Mouse (Mus musculus) liver, embryonic 16.5 days (tissue): ENCODE results near the gene Tgm1. TPM values are rescaled to one million over a fixed set of nuclear protein-coding genes. Genes with fewer than 3 reads are reported as not detected.

ENCODE experiments used
- ATAC-seq: fragments of 200-750 bp; cut with Nextera tagmentation; 2 replicates; pipeline ENCODE4 v1.8.0; 2017; ENCODE audit warnings: low read depth, mild to moderate bottlenecking, moderate number of reproducible peaks, moderate library complexity
- H3K27ac ChIP-seq: fragments of 300-500 bp; sonication (generic); 2 replicates; pipeline ENCODE4 v1.5.1; 2014; ENCODE audit warnings: mild to moderate bottlenecking, low read length
- H3K27me3 ChIP-seq: fragments of 300-500 bp; sonication (generic); 2 replicates; pipeline ENCODE4 v1.6.1; 2014; ENCODE audit warnings: low read depth, low read length, mixed read lengths; ENCODE audit not compliant: control insufficient read depth, insufficient read depth
- H3K36me3 ChIP-seq: fragments of 300-500 bp; sonication (generic); 2 replicates; pipeline ENCODE4 v1.6.1; 2014; ENCODE audit warnings: mild to moderate bottlenecking; ENCODE audit not compliant: control insufficient read depth, insufficient read depth
- H3K4me1 ChIP-seq: fragments of 300-500 bp; sonication (generic); 2 replicates; pipeline ENCODE4 v1.6.1; 2014; ENCODE audit warnings: low read depth, low read length, mixed read lengths; ENCODE audit not compliant: control insufficient read depth
- H3K4me2 ChIP-seq: fragments of 300-500 bp; sonication (generic); 2 replicates; pipeline ENCODE4 v1.6.1; 2014; ENCODE audit warnings: low read depth, low read length, mixed read lengths
- H3K4me3 ChIP-seq: fragments of 300-500 bp; sonication (generic); 2 replicates; pipeline ENCODE4 v1.5.1; 2014; ENCODE audit warnings: low read depth, mild to moderate bottlenecking, low read length
- H3K9ac ChIP-seq: fragments of 300-500 bp; sonication (generic); 2 replicates; pipeline ENCODE4 v1.6.1; 2014; ENCODE audit warnings: low read depth, low read length
- H3K9me3 ChIP-seq: fragments of 300-500 bp; sonication (generic); replicated peaks from 2 replicates; pipeline ENCODE4 v1.6.1; 2016; ENCODE audit warnings: low read length; ENCODE audit not compliant: control insufficient read depth
- WGBS: fragments of 180-500 bp; shearing (Covaris S2); extraction: QIAGEN DNeasy Blood & Tissue Kit; methylation state at CpG from one replicate; pipeline ENCODE4 v1.1.7; 2014; ENCODE audit not compliant: insufficient replicate concordance; 5-methylcytosine and 5-hydroxymethylcytosine counted together
- polyA plus RNA-seq: library from polyadenylated mRNA; unstranded; fragments of >200 nt; fragmentation: Nextera tagmentation; extraction: Ambion mirVana; gene quantifications from 2 replicates; pipeline ENCODE4 v1.2.1, GENCODE M21; 2015

The Tgm1 gene
- polyA plus RNA-seq, 1 experiment from 2014 or later, result 3.1 TPM

DNA sequence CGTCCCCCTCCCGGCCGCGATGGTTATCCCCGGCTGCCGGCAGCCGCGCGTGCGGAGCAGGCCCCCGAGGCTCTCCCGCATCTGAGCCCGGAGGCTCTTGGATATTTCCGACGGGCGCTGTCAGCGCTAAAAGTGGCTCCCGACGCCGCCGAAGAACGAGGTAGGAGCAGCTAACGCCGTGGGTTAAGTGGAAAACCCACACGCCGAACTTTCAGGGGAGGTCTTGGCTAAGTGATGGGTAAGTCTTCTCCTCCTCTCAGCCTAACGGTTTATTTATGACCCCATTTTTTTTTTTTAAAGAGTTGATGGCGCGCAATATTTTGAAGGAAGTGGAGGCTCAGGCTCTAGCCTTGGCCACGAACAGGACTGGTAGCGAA, 32.1 kb upstream of the Tgm1 start:
- peak overlapping the region; percentile 83 for H3K9ac ChIP-seq
- H3K4me3 ChIP-seq, result peak overlapping the region; percentile 87
- H3K27me3 ChIP-seq, result no peaks in the 10 kb centered on the region
- ATAC-seq, result no peak
- H3K36me3 ChIP-seq, result peaks cover 8% of the 10 kb centered on the region
- H3K4me2 ChIP-seq, result peak overlapping the region; percentile 87
- H3K4me1 ChIP-seq, result peaks cover 31% of the 10 kb centered on the region
- no peaks in the 10 kb centered on the region for H3K9me3 ChIP-seq
- under 1% methylated on average over 31 of the region's 31 CpGs for WGBS
- H3K27ac ChIP-seq, result peak overlapping the region; percentile 57; the same call in 1 of the 2 replicates

DNA sequence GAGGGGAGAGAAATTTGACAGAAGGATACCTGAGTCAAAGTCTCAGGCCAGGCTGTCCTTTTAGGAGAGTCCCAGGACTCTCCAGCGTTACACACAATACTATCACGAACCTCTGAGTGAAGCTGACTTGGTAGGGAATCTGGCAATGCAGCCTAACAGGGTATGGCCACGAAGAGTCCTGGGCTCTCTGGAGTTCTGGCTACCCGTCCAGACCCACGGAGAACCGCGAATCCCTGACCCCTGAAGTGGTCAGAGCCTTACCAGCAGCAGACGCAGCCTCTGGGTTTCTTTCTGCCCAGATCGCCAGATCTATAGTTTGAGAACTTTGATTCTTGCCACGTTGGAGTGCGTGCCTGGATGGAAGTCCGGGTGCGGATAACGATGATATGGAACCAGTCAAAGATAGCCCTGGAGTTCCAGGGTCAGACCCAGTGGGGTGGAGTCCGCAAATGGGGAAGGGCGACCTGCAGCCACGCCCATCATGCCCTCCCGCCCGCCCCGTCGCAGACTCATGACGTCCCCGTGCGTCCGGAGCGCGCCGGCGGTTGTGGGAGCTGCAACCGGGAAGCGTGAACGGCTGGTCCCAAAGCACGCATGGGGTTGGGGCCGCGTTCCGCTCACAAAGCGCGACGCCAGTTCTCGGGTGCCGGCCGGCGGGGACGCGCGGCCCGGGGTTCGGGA, 31.6 kb upstream of the Tgm1 start, which contains the start of the genes Dhrs1 and Nop9:
Gene Dhrs1 (minus strand): TSS at position 511 of the 681 bp plus-strand sequence.
Gene Nop9 (plus strand): TSS at position 514 of the 681 bp plus-strand sequence.
- Histone ChIP-seq H3K9me3 (no peaks in the 10 kb centered on the region), H3K4me2 (peak within 1 kb of the TSS; percentile 87), H3K4me3 (peak within 1 kb of the TSS; percentile 87), H3K36me3 (peaks cover 8% of the 10 kb centered on the region), H3K27ac (peak within 1 kb of the TSS; percentile 57), H3K4me1 (peaks cover 31% of the 10 kb centered on the region), H3K27me3 (no peaks in the 10 kb centered on the region), H3K9ac (peak within 1 kb of the TSS; percentile 83)
- WGBS, result 1% methylated on average over 48 of the region's 48 CpGs
- ATAC-seq, result peak; percentile 94

DNA sequence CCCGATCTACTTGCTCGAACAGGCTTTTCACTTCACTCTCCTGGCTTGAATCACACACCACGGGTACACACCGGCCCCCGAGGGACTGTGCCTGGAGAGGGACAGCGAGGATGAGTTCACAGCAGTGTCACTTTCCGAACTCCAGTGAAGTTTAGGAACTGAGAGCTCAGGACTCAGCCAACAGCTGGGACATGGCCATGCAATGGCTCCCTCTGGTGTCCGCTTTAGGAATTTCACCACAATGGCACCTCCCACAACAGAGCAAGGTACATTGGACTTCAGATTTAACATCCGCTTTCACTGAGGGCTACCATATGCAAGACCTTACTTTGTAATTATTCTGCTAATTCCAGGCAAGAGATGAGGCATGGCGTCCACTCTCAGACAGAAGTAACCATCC, 30.0 kb upstream of the Tgm1 start:
- peaks cover 31% of the 10 kb centered on the region for H3K4me1 ChIP-seq
- H3K9ac ChIP-seq, result no peak overlapping the region
- H3K27ac ChIP-seq, result no peak overlapping the region
- no peak overlapping the region for H3K4me3 ChIP-seq
- H3K4me2 ChIP-seq, result no peak overlapping the region
- 0 out of 2 replicates have a peak, but pooled peaks cover 3% of the 10 kb centered on the region for H3K36me3 ChIP-seq
- H3K9me3 ChIP-seq, result no peaks in the 10 kb centered on the region
- WGBS, result 20% methylated on average over 10 of the region's 10 CpGs
- ATAC-seq, result peak; percentile 36
- no peaks in the 10 kb centered on the region for H3K27me3 ChIP-seq

DNA sequence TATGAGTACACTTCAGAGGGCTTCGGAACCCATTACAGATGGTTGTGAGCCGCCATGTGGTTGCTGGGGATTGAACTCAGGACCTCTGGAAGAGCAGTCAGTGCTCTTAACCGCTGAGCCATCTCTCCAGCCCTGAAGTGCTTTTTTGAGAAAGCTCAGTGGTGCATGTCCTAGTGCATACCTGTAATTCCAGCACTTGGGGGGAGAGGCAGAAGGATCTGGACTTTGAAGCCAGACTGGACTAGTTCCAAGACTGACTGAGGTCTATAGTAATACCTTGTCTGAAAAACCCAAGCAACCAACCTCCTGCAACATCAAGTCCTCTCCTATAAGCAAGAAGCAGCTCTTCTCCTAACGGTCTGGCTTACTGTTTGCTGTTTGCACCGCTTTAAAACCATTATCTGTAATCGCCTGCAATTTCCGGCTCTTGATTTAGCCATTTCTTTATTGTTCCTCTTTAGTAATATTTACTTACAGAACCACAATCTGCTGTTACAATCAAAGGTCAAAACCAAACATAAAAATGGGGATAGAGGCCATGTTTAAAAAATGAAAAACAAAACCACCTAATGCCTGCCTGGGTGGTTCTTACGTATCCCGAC, 23.5 kb upstream of the Tgm1 start:
- no peak for ATAC-seq
- Histone ChIP-seq H3K36me3 (0 out of 2 replicates have a peak, but pooled peaks cover 3% of the 10 kb centered on the region), H3K4me3 (no peak overlapping the region), H3K4me2 (no peak overlapping the region), H3K9me3 (no peaks in the 10 kb centered on the region), H3K27me3 (no peaks in the 10 kb centered on the region; the same call in 1 of the 2 replicates), H3K27ac (no peak overlapping the region), H3K4me1 (no peaks in the 10 kb centered on the region), H3K9ac (no peak overlapping the region)
- 68% methylated on average over 9 of the region's 9 CpGs for WGBS

DNA sequence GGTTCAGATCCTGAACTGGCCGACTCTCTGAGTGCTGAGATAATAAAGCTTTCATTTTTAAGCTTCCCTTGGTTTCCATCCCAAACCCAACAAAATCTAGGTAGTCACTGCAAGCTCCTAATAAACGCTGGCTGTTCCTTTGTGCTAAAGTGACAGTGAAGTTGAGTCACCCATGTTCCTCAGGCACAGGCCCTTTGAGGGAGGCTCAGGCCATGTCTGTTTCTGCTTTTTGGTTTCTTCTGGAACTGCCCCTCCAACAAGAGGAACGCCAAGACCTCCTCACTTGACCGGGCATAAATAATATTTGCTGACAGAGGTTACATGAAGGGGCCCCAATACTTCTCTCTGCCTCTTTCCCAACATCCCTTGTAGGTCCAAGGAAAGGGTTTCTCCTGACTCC, 22.0 kb upstream of the Tgm1 start:
- Histone ChIP-seq H3K9ac (no peak overlapping the region), H3K36me3 (0 out of 2 replicates have a peak, but pooled peaks cover 3% of the 10 kb centered on the region), H3K27ac (no peak overlapping the region), H3K9me3 (no peaks in the 10 kb centered on the region), H3K4me1 (no peaks in the 10 kb centered on the region), H3K4me3 (no peak overlapping the region), H3K4me2 (no peak overlapping the region), H3K27me3 (no peaks in the 10 kb centered on the region; the same call in 1 of the 2 replicates)
- 49% methylated on average over 4 of the region's 4 CpGs for WGBS
- no peak for ATAC-seq

DNA sequence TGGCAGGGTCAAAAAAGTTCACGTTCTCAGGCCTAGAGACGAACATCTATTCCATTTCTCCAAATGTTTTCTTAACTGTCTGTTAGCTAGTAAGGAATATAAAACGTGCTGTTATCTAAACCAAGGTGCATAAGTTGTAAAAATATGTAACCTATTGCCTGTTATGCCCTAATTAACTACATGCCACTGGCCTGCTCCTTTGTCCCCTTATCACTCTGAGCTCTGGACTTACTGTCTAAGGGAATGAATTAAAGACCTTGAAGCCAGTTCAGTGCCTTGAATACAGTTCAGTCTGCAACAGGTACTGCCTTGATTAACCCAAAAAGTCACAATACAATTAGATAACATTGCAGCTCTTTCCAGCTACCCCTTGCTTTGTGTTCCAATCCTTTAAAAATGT, 21.6 kb upstream of the Tgm1 start:
- no peak for ATAC-seq
- WGBS, result 56% methylated on average over 3 of the region's 3 CpGs
- Histone ChIP-seq H3K9me3 (no peaks in the 10 kb centered on the region), H3K4me3 (no peak overlapping the region), H3K27me3 (no peaks in the 10 kb centered on the region; the same call in 1 of the 2 replicates), H3K4me1 (no peaks in the 10 kb centered on the region), H3K9ac (no peak overlapping the region), H3K27ac (no peak overlapping the region), H3K36me3 (0 out of 2 replicates have a peak, but pooled peaks cover 3% of the 10 kb centered on the region), H3K4me2 (no peak overlapping the region)

DNA sequence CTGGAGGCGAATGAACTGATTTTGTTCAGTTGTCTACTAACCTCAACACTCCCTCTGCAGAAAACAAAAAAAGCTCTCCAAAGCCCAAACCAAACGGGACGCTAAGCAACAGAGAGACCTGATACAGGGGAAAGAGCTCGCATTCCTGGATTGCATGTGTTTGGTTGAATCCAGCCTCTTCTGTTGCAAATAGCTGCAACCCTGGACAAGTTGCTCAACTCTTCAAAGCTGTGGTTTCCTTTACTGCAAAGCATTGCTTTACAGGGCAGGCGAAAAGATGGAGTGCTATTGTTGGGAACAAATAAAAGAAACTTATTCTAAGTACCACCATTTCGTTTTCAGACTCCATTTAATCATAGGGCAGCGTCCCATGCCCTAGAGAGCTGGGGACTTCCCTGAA, 21.1 kb upstream of the Tgm1 start:
- Histone ChIP-seq H3K9me3 (no peaks in the 10 kb centered on the region), H3K4me3 (no peak overlapping the region), H3K36me3 (0 out of 2 replicates have a peak, but pooled peaks cover 3% of the 10 kb centered on the region), H3K27ac (no peak overlapping the region), H3K4me2 (no peak overlapping the region), H3K4me1 (no peaks in the 10 kb centered on the region), H3K9ac (no peak overlapping the region), H3K27me3 (no peaks in the 10 kb centered on the region; the same call in 1 of the 2 replicates)
- ATAC-seq, result no peak
- 58% methylated on average over 7 of the region's 7 CpGs for WGBS

DNA sequence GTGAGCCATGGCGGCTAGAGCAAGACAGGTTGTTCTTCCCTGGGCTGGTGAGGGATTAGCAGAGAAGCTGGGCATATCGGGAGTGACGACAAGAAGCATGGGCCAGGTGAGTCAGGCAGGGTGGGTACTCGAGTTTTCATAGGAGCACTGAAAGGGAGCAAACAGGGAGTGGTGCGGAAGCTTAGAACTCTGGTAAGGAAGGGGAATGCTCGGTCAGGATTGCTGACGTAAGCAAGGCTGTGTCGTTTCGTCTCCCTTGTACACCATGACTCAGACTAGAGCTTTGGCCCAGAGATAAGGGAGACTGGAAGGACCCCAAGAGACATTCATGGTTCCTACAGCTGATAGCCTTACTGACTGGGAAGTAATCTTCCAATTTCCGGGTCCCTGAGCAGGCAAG, 20.2 kb upstream of the Tgm1 start:
- Histone ChIP-seq H3K4me2 (no peak overlapping the region), H3K9me3 (no peaks in the 10 kb centered on the region), H3K4me3 (no peak overlapping the region), H3K9ac (no peak overlapping the region), H3K27me3 (no peaks in the 10 kb centered on the region; the same call in 1 of the 2 replicates), H3K4me1 (no peaks in the 10 kb centered on the region), H3K27ac (no peak overlapping the region), H3K36me3 (no peaks in the 10 kb centered on the region)
- WGBS, result 59% methylated on average over 10 of the region's 10 CpGs
- ATAC-seq, result no peak

DNA sequence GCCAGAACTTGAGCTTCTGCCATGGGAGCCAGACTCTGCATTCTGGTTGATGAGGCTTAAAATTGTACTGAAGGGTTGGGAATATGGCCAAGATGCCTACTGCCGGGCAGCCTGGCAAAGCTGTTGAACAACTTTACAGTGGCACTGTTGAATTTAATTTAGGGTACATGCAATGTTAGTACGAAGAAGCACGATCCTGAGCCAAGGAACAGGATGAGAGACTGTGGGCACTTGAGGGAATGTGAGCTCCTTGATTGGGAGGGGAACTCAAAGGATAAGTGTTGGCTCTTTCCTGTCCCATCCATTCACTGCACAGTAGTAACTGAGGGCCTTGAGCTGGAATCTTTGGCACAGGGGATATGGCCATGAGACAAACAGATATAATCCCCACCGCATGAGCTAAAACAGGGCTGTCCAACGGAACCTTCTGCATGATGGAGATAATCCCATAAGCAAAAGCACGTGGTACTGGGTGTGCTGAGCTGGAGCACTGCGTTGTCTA, 16.9 kb upstream of the Tgm1 start:
- Histone ChIP-seq H3K9ac (no peak overlapping the region), H3K9me3 (no peaks in the 10 kb centered on the region), H3K4me1 (no peaks in the 10 kb centered on the region; the same call in 1 of the 2 replicates), H3K4me3 (no peak overlapping the region), H3K4me2 (no peak overlapping the region), H3K27ac (no peak overlapping the region), H3K27me3 (no peaks in the 10 kb centered on the region; the same call in 1 of the 2 replicates), H3K36me3 (no peaks in the 10 kb centered on the region)
- ATAC-seq, result no peak
- WGBS, result 55% methylated on average over 7 of the region's 7 CpGs
